Mouse (Mus musculus) testis, adult 2 months (tissue): ENCODE data around the gene Capza3. TPM values are rescaled to one million over a fixed set of nuclear protein-coding genes. Genes with fewer than 3 reads are reported as not detected.

ENCODE experiments used
- H3K27ac ChIP-seq: fragments of 200-500 bp; 2 replicates; pipeline ENCODE4 v1.5.1; 2012; ENCODE audit warnings: low read depth, low read length; ENCODE audit not compliant: control insufficient read depth, insufficient read depth
- H3K27me3 ChIP-seq: fragments of 200-500 bp; 2 replicates; pipeline ENCODE4 v1.6.1; 2012; ENCODE audit warnings: mild to moderate bottlenecking, low read length, moderate library complexity; ENCODE audit not compliant: control insufficient read depth, insufficient read depth
- H3K36me3 ChIP-seq: fragments of 200-500 bp; 2 replicates; pipeline ENCODE4 v1.6.1; 2012; ENCODE audit warnings: mild to moderate bottlenecking, low read length; ENCODE audit not compliant: control insufficient read depth, insufficient read depth
- H3K4me1 ChIP-seq: fragments of 200-500 bp; 2 replicates; pipeline ENCODE4 v1.6.1; 2012; ENCODE audit warnings: low read length; ENCODE audit not compliant: control insufficient read depth, insufficient read depth
- H3K4me3 ChIP-seq: fragments of 200-500 bp; 2 replicates; pipeline ENCODE4 v1.5.1; 2012; ENCODE audit warnings: low read depth, mild to moderate bottlenecking, low read length, moderate library complexity, mixed read lengths; ENCODE audit not compliant: control insufficient read depth
- CTCF ChIP-seq: fragments of 200-500 bp; IDR thresholded peaks from 2 replicates; pipeline ENCODE4 v1.5.1; 2012; ENCODE audit warnings: low read depth, mild to moderate bottlenecking, inconsistent platforms, low read length, moderate library complexity; ENCODE audit not compliant: control insufficient read depth, insufficient read depth, insufficient replicate concordance
- POLR2A ChIP-seq: fragments of 200-500 bp; IDR thresholded peaks from 2 replicates; pipeline ENCODE4 v1.6.1; 2012; ENCODE audit warnings: low read depth, mild to moderate bottlenecking, inconsistent platforms, low read length, moderate library complexity; ENCODE audit not compliant: control insufficient read depth
- polyA plus RNA-seq: library from polyadenylated mRNA; depleted of rRNA; stranded (reverse); fragments of >200 nt; gene quantifications from 2 replicates; pipeline ENCODE4 v1.2.3, GENCODE M21; 2012; rRNA removed

The Capza3 gene
- polyA plus RNA-seq, 1 experiment = 201 TPM

- TF ChIP-seq POLR2A (no peak), CTCF (no peak)
- Histone ChIP-seq H3K4me1 (no peaks in the 10 kb centered on the region; the same call in 1 of the 2 replicates), H3K36me3 (no peaks in the 10 kb centered on the region), H3K4me3 (no peak overlapping the region), H3K27ac (no peak overlapping the region), H3K27me3 (no peaks in the 10 kb centered on the region)
Measured at GRCm38 (mm10) chr6:140080933-140081332, 39.9 kb downstream of the Capza3 start.

DNA sequence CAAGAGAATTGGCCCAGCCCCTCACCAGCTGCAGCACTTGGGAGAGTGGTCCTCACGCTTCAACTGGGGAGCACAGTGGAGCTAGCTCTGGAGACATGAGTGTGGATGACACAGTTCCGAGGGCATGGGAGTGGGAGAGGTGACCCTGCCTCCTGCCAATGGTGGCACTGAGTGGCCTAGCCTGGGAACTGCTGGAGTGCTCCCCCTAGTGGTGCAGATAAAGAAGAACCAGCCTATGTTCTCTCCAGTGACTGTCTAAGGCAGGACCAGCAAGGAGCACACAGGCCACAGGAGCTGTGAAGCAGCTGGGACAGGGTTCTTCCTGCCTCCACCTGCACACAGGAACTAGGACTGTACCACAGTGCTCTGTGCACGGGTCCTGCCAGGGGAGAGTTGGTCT, 40.7 kb downstream of the Capza3 start:
- TF ChIP-seq CTCF = peak; percentile 63; the same call in 1 of the 2 replicates
- no peak for TF ChIP-seq POLR2A
- H3K27ac ChIP-seq = no peak overlapping the region
- H3K4me3 ChIP-seq = no peak overlapping the region
- no peaks in the 10 kb centered on the region for H3K36me3 ChIP-seq
- no peaks in the 10 kb centered on the region for H3K27me3 ChIP-seq
- H3K4me1 ChIP-seq = no peaks in the 10 kb centered on the region; the same call in 1 of the 2 replicates

DNA sequence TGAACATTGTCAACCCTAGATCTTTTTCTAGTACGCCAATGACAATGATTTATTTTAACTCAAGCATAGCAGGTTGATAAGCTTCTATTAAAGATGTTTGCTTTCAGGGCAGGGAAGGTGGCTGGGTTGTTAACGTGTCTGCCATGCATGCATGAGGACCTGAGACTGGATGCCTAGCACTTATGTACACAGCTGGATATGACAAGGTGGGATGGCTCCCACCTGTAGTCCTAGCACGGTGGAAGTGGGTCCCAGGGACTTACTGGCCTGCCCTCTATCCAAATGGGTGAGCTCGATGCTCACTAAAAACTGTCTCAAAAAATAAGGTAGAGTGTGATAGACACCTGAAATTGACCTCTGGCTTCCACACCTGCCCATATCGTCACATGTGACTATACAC, 48.8 kb downstream of the Capza3 start:
- H3K27me3 ChIP-seq = no peaks in the 10 kb centered on the region
- H3K4me1 ChIP-seq = no peaks in the 10 kb centered on the region
- H3K27ac ChIP-seq = no peak overlapping the region
- no peak overlapping the region for H3K4me3 ChIP-seq
- H3K36me3 ChIP-seq = no peaks in the 10 kb centered on the region
- no peak for TF ChIP-seq POLR2A

Other genes with a start within 250 kb of the Capza3 start
- gene Plcz1, start 205 bp downstream of the Capza3 start, polyA plus RNA-seq = 78.6 and 99.6 TPM in 2 replicates